Mouse (Mus musculus): Measurements from ENCODE around the gene Manbal. TPM values are rescaled to one million over a fixed set of nuclear protein-coding genes. Genes with fewer than 3 reads are reported as not detected.

The Manbal gene
- polyA plus RNA-seq, 1 experiment = 26.0 TPM

GRCm38 (mm10) chr2:157347361-157348159, 19.8 kb upstream of the Manbal start, which contains the start of gene Ghrh:
Gene Ghrh (minus strand): TSS chr2:157347506.
- H3K4me1 ChIP-seq (ENCODE audit: control insufficient read depth, insufficient read depth, insufficient read length, low read length) = no peaks in the 10 kb centered on the region
- H3K4me3 ChIP-seq (ENCODE audit: insufficient read depth, low read depth, low read length) = no peak within 1 kb of the TSS
- no peak within 1 kb of the TSS for H3K27ac ChIP-seq (replicated peaks; ENCODE audit: low read depth, low read length)

GRCm38 (mm10) chr2:157349121-157349778, 18.1 kb upstream of the Manbal start:
- Histone ChIP-seq H3K27ac (replicated peaks; ENCODE audit: low read depth, low read length) (no peak overlapping the region), H3K4me1 (ENCODE audit: control insufficient read depth, insufficient read depth, insufficient read length, low read length) (no peaks in the 10 kb centered on the region), H3K4me3 (ENCODE audit: insufficient read depth, low read depth, low read length) (no peak overlapping the region)

GRCm38 (mm10) chr2:157353183-157353582, 14.2 kb upstream of the Manbal start:
- Histone ChIP-seq H3K27ac (replicated peaks; ENCODE audit: low read depth, low read length) (no peak overlapping the region), H3K4me3 (ENCODE audit: insufficient read depth, low read depth, low read length) (no peak overlapping the region), H3K4me1 (ENCODE audit: control insufficient read depth, insufficient read depth, insufficient read length, low read length) (no peaks in the 10 kb centered on the region)

- Histone ChIP-seq H3K4me1 (ENCODE audit: control insufficient read depth, insufficient read depth, insufficient read length, low read length) (no peaks in the 10 kb centered on the region), H3K27ac (replicated peaks; ENCODE audit: low read depth, low read length) (no peak overlapping the region), H3K4me3 (ENCODE audit: insufficient read depth, low read depth, low read length) (no peak overlapping the region)
Measured at GRCm38 (mm10) chr2:157354106-157354505, 13.3 kb upstream of the Manbal start.

GRCm38 (mm10) chr2:157360028-157360427, 7.4 kb upstream of the Manbal start:
- H3K4me1 ChIP-seq (ENCODE audit: control insufficient read depth, insufficient read depth, insufficient read length, low read length) = no peaks in the 10 kb centered on the region
- H3K4me3 ChIP-seq (ENCODE audit: insufficient read depth, low read depth, low read length) = no peak overlapping the region
- no peak overlapping the region for H3K27ac ChIP-seq (replicated peaks; ENCODE audit: low read depth, low read length)

GRCm38 (mm10) chr2:157363031-157363430, 4.4 kb upstream of the Manbal start:
- Histone ChIP-seq H3K4me3 (ENCODE audit: insufficient read depth, low read depth, low read length) (no peak overlapping the region), H3K4me1 (ENCODE audit: control insufficient read depth, insufficient read depth, insufficient read length, low read length) (peaks cover 3% of the 10 kb centered on the region), H3K27ac (replicated peaks; ENCODE audit: low read depth, low read length) (no peak overlapping the region)

- Histone ChIP-seq H3K27ac (replicated peaks; ENCODE audit: low read depth, low read length) (no peak overlapping the region), H3K4me3 (ENCODE audit: insufficient read depth, low read depth, low read length) (peak overlapping the region; percentile 98; the same call in 1 of the 2 replicates), H3K4me1 (ENCODE audit: control insufficient read depth, insufficient read depth, insufficient read length, low read length) (peaks cover 3% of the 10 kb centered on the region)
Measured at GRCm38 (mm10) chr2:157366762-157367161, 632 bp upstream of the Manbal start.

- peak overlapping the region; percentile 98 for H3K4me3 ChIP-seq (ENCODE audit: insufficient read depth, low read depth, low read length)
- H3K4me1 ChIP-seq (ENCODE audit: control insufficient read depth, insufficient read depth, insufficient read length, low read length) = peaks cover 3% of the 10 kb centered on the region
- H3K27ac ChIP-seq (replicated peaks; ENCODE audit: low read depth, low read length) = peak overlapping the region; percentile 64
Measured at GRCm38 (mm10) chr2:157367991-157368390, 597 bp downstream of the Manbal start.

GRCm38 (mm10) chr2:157371696-157372095, 4.3 kb downstream of the Manbal start:
- Histone ChIP-seq H3K27ac (replicated peaks; ENCODE audit: low read depth, low read length) (no peak overlapping the region), H3K4me3 (ENCODE audit: insufficient read depth, low read depth, low read length) (no peak overlapping the region), H3K4me1 (ENCODE audit: control insufficient read depth, insufficient read depth, insufficient read length, low read length) (peaks cover 14% of the 10 kb centered on the region)

GRCm38 (mm10) chr2:157373681-157374080, 6.3 kb downstream of the Manbal start:
- H3K27ac ChIP-seq (replicated peaks; ENCODE audit: low read depth, low read length) = no peak overlapping the region
- H3K4me3 ChIP-seq (ENCODE audit: insufficient read depth, low read depth, low read length) = no peak overlapping the region
- peaks cover 12% of the 10 kb centered on the region for H3K4me1 ChIP-seq (ENCODE audit: control insufficient read depth, insufficient read depth, insufficient read length, low read length)

GRCm38 (mm10) chr2:157375051-157375450, 7.7 kb downstream of the Manbal start:
- Histone ChIP-seq H3K4me3 (ENCODE audit: insufficient read depth, low read depth, low read length) (no peak overlapping the region), H3K27ac (replicated peaks; ENCODE audit: low read depth, low read length) (no peak overlapping the region), H3K4me1 (ENCODE audit: control insufficient read depth, insufficient read depth, insufficient read length, low read length) (peaks cover 12% of the 10 kb centered on the region)

- Histone ChIP-seq H3K4me1 (ENCODE audit: control insufficient read depth, insufficient read depth, insufficient read length, low read length) (peaks cover 12% of the 10 kb centered on the region), H3K4me3 (ENCODE audit: insufficient read depth, low read depth, low read length) (no peak overlapping the region), H3K27ac (replicated peaks; ENCODE audit: low read depth, low read length) (no peak overlapping the region)
Measured at GRCm38 (mm10) chr2:157375794-157376757, 8.7 kb downstream of the Manbal start.

- no peak overlapping the region for H3K4me3 ChIP-seq (ENCODE audit: insufficient read depth, low read depth, low read length)
- no peak overlapping the region for H3K27ac ChIP-seq (replicated peaks; ENCODE audit: low read depth, low read length)
- H3K4me1 ChIP-seq (ENCODE audit: control insufficient read depth, insufficient read depth, insufficient read length, low read length) = peaks cover 12% of the 10 kb centered on the region
Measured at GRCm38 (mm10) chr2:157376995-157377394, 9.6 kb downstream of the Manbal start.

GRCm38 (mm10) chr2:157384836-157385235, 17.4 kb downstream of the Manbal start:
- Histone ChIP-seq H3K4me1 (ENCODE audit: control insufficient read depth, insufficient read depth, insufficient read length, low read length) (no peaks in the 10 kb centered on the region), H3K27ac (replicated peaks; ENCODE audit: low read depth, low read length) (no peak overlapping the region), H3K4me3 (ENCODE audit: insufficient read depth, low read depth, low read length) (no peak overlapping the region)

Data from brown adipose tissue, adult 24 weeks (tissue).